In the genomic region with DNA sequence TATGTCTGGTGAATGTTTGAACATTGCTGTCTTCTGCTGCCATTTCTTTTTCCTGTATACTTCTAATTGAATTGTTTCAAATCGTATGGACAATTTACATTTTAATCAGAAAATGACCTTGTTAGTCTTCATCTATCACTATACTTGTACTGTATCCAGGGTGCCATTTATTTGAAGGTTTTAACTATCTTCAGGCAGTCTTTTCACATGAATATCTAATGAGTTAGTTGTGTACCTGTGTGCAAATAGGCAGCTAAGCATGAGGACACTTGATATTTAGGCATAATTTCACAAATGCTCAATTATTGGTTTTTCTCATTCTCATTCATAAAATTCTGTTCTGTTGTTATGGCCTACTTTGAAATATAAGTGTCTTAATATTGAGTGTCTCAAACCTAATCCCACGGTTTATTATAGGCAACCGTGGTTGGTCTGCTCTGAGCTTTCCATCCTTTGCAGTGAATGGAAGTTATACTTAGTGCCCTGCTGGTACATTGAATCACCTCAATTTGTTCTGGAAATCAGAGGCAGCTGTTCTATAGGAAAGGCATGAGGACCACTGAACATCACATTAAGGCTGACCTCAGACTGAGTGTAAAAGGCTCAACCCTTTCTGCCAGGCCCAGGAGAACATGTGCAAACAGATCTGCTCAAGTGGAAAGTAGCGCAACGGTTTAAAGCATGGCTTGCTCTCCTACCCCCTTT, we compare ENCODE assay signal across 26 mouse cellular contexts. TPM values are rescaled to one million over a fixed set of nuclear protein-coding genes. Genes with fewer than 3 reads are reported as not detected.
DNase-seq lines count a peak whose midpoint lies in the region; ATAC-seq and TF ChIP-seq lines count a peak whose summit lies in the region.
"Had no signal": no experiment of that assay in that cellular context is flagged by ENCODE, and none has a peak within 500 bp of the region (broad histone marks: within the 10 kb centered on the region; RNA-seq: fewer than 3 reads in every experiment).

No protein-coding gene starts in this region.

- 43% methylated on average over 5 of the region's 5 CpGs for WGBS in hindbrain, embryonic 11.5 days
- 35% methylated on average over 5 of the region's 5 CpGs for WGBS in hindbrain, embryonic 13.5 days
- WGBS in neural tube, embryonic 12.5 days, result 42% methylated on average over 5 of the region's 5 CpGs
- 38% methylated on average over 5 of the region's 5 CpGs for WGBS in neural tube, embryonic 15.5 days
- 18% methylated on average over 5 of the region's 5 CpGs for WGBS in forebrain, embryonic 15.5 days
- 61% methylated on average over 5 of the region's 5 CpGs for WGBS in cerebellum, adult 2 months

- H3K27me3 ChIP-seq in hindbrain, embryonic 11.5 days (ENCODE audit: control insufficient read depth, insufficient read depth, low read length), result no peaks in the 10 kb centered on the region
- H3K27me3 ChIP-seq in hindbrain, embryonic 13.5 days, result no peaks in the 10 kb centered on the region
- H3K27me3 ChIP-seq in neural tube, embryonic 12.5 days (replicated peaks), result no peaks in the 10 kb centered on the region
- no peaks in the 10 kb centered on the region for H3K27me3 ChIP-seq in neural tube, embryonic 15.5 days (replicated peaks)
- H3K27me3 ChIP-seq in forebrain, embryonic 15.5 days, result no peaks in the 10 kb centered on the region
- H3K27me3 ChIP-seq in cerebellum, adult 2 months (ENCODE audit: control insufficient read depth, insufficient read depth, low read length), result no peaks in the 10 kb centered on the region
- H3K27me3 ChIP-seq: CH12.LX; embryonic facial prominence, embryonic 12.5 days had no signal

- no peak for TF ChIP-seq POLR2A in cerebellum, adult 2 months (IDR thresholded peaks at IDR 0.05; ENCODE audit: borderline replicate concordance, insufficient read depth, low read length)

- H3K9me3 ChIP-seq in hindbrain, embryonic 11.5 days (ENCODE audit: control insufficient read depth, low read length), result no peaks in the 10 kb centered on the region
- no peaks in the 10 kb centered on the region for H3K9me3 ChIP-seq in hindbrain, embryonic 13.5 days
- H3K9me3 ChIP-seq in neural tube, embryonic 12.5 days, result no peaks in the 10 kb centered on the region
- H3K9me3 ChIP-seq in neural tube, embryonic 15.5 days (replicated peaks), result no peaks in the 10 kb centered on the region
- H3K9me3 ChIP-seq in forebrain, embryonic 15.5 days, result no peaks in the 10 kb centered on the region
- H3K9me3 ChIP-seq: embryonic facial prominence, embryonic 12.5 days; heart, embryonic 10.5 days had no signal

- H3K4me3 ChIP-seq in hindbrain, embryonic 11.5 days (ENCODE audit: low read depth, low read length), result no peak overlapping the region
- H3K4me3 ChIP-seq in hindbrain, embryonic 13.5 days, result no peak overlapping the region
- no peak overlapping the region for H3K4me3 ChIP-seq in neural tube, embryonic 12.5 days
- H3K4me3 ChIP-seq in neural tube, embryonic 15.5 days (replicated peaks), result no peak overlapping the region
- H3K4me3 ChIP-seq in forebrain, embryonic 15.5 days, result no peak overlapping the region
- no peak overlapping the region for H3K4me3 ChIP-seq in cerebellum, adult 2 months (replicated peaks; ENCODE audit: insufficient read depth, low read depth, low read length)
- H3K4me3 ChIP-seq: embryonic facial prominence, embryonic 12.5 days; heart, embryonic 10.5 days had no signal

- H3K27ac ChIP-seq in hindbrain, embryonic 11.5 days (ENCODE audit: low read depth, low read length), result no peak overlapping the region
- H3K27ac ChIP-seq in hindbrain, embryonic 13.5 days, result no peak overlapping the region
- no peak overlapping the region for H3K27ac ChIP-seq in neural tube, embryonic 12.5 days
- no peak overlapping the region for H3K27ac ChIP-seq in neural tube, embryonic 15.5 days (replicated peaks)
- no peak overlapping the region for H3K27ac ChIP-seq in forebrain, embryonic 15.5 days (replicated peaks)
- no peak overlapping the region for H3K27ac ChIP-seq in cerebellum, adult 2 months (ENCODE audit: insufficient read depth, low read length)
- H3K27ac ChIP-seq: embryonic facial prominence, embryonic 12.5 days; heart, embryonic 10.5 days had no signal

- no peak overlapping the region for H3K9ac ChIP-seq in hindbrain, embryonic 11.5 days (ENCODE audit: low read depth, low read length)
- H3K9ac ChIP-seq in hindbrain, embryonic 13.5 days, result no peak overlapping the region
- H3K9ac ChIP-seq in neural tube, embryonic 12.5 days, result no peak overlapping the region
- no peak overlapping the region for H3K9ac ChIP-seq in neural tube, embryonic 15.5 days (replicated peaks)
- no peak overlapping the region for H3K9ac ChIP-seq in forebrain, embryonic 15.5 days (replicated peaks)
- H3K9ac ChIP-seq: embryonic facial prominence, embryonic 12.5 days had no signal

- H3K4me1 ChIP-seq in hindbrain, embryonic 11.5 days (replicated peaks; ENCODE audit: control insufficient read depth, insufficient read depth, low read length), result no peaks in the 10 kb centered on the region
- H3K4me1 ChIP-seq in hindbrain, embryonic 13.5 days (replicated peaks), result no peaks in the 10 kb centered on the region
- no peaks in the 10 kb centered on the region for H3K4me1 ChIP-seq in neural tube, embryonic 12.5 days
- no peaks in the 10 kb centered on the region for H3K4me1 ChIP-seq in neural tube, embryonic 15.5 days
- no peaks in the 10 kb centered on the region; the same call in 1 of the 2 replicates for H3K4me1 ChIP-seq in forebrain, embryonic 15.5 days
- H3K4me1 ChIP-seq in cerebellum, adult 2 months (ENCODE audit: control insufficient read depth, insufficient read depth, low read length), result no peaks in the 10 kb centered on the region
- H3K4me1 ChIP-seq: embryonic facial prominence, embryonic 12.5 days; heart, embryonic 10.5 days had no signal

- no peaks in the 10 kb centered on the region for H3K36me3 ChIP-seq in hindbrain, embryonic 11.5 days (ENCODE audit: control insufficient read depth, insufficient read depth, low read length)
- H3K36me3 ChIP-seq in hindbrain, embryonic 13.5 days, result no peaks in the 10 kb centered on the region
- no peaks in the 10 kb centered on the region for H3K36me3 ChIP-seq in neural tube, embryonic 12.5 days
- no peaks in the 10 kb centered on the region for H3K36me3 ChIP-seq in neural tube, embryonic 15.5 days
- H3K36me3 ChIP-seq in forebrain, embryonic 15.5 days, result no peaks in the 10 kb centered on the region
- H3K36me3 ChIP-seq: embryonic facial prominence, embryonic 12.5 days; heart, embryonic 10.5 days had no signal

- no peak overlapping the region for H3K4me2 ChIP-seq in hindbrain, embryonic 11.5 days (replicated peaks; ENCODE audit: low read depth, low read length)
- no peak overlapping the region for H3K4me2 ChIP-seq in hindbrain, embryonic 13.5 days
- H3K4me2 ChIP-seq in neural tube, embryonic 12.5 days (replicated peaks), result no peak overlapping the region
- H3K4me2 ChIP-seq in neural tube, embryonic 15.5 days, result no peak overlapping the region
- no peak overlapping the region for H3K4me2 ChIP-seq in forebrain, embryonic 15.5 days (replicated peaks)
- H3K4me2 ChIP-seq: embryonic facial prominence, embryonic 12.5 days had no signal

- ATAC-seq in hindbrain, embryonic 11.5 days (ENCODE audit: low FRiP score), result peak; percentile 72; the same call in 1 of the 2 replicates
- ATAC-seq in hindbrain, embryonic 13.5 days (ENCODE audit: low FRiP score), result no peak
- peak; percentile 82 for ATAC-seq in neural tube, embryonic 12.5 days (ENCODE audit: low FRiP score, low read depth)
- ATAC-seq in neural tube, embryonic 15.5 days (ENCODE audit: low FRiP score), result no peak
- ATAC-seq in forebrain, embryonic 15.5 days (replicated peaks), result peak; percentile 93
- no peak for ATAC-seq in erythroid progenitor cell, adult 5-6 weeks (replicated peaks; ENCODE audit: low FRiP score, poor library complexity, severe bottlenecking)

- no peak for DNase-seq in hindbrain, embryonic 11.5 days (ENCODE audit: low spot score)
- no peak for DNase-seq in cerebellum, adult 2 months
- DNase-seq: adrenal gland, postnatal 14 days; cerebellum, adult 11 months; cerebellum, postnatal 14 days; gastrocnemius, postnatal 36 days; heart, postnatal 10 days; kidney, adult 2 months; kidney, postnatal 14 days; liver; lung, postnatal 10 days; right cerebral cortex, postnatal 25 days had no signal

- TF ChIP-seq CTCF in cerebellum, adult 2 months (IDR thresholded peaks at IDR 0.05; ENCODE audit: borderline replicate concordance, insufficient read depth, low read depth, low read length), result no peak

RNA-seq across cellular contexts. Expression of gene Cdh7, which starts 10.4 kb away (rescaled TPM):
- 3.1 and 3.4 TPM in 2 replicates for polyA plus RNA-seq in hindbrain, embryonic 11.5 days (2014; fragmentation: Nextera tagmentation; extraction: Ambion mirVana)
- 11.4 and 12.1 TPM in 2 replicates for polyA plus RNA-seq in hindbrain, embryonic 13.5 days (2015; fragmentation: Nextera tagmentation; extraction: Ambion mirVana)
- polyA plus RNA-seq in neural tube, embryonic 12.5 days (2016; fragmentation: Nextera tagmentation; extraction: Ambion mirVana), result 6.5 and 8.4 TPM in 2 replicates
- polyA plus RNA-seq in neural tube, embryonic 15.5 days (2015; fragmentation: Nextera tagmentation; extraction: Ambion mirVana), result 21.2 and 27.3 TPM in 2 replicates
- polyA plus RNA-seq in forebrain, embryonic 15.5 days (2015; fragmentation: Nextera tagmentation; extraction: Ambion mirVana), result 11.5 and 11.8 TPM in 2 replicates
- 0.36 TPM in 1 of 2 replicates, not detected in the other for total RNA-seq in erythroid progenitor cell, adult 5-6 weeks (2015; ENCODE audit: low replicate concordance)
- not detected in 2 replicates for total RNA-seq in erythroid progenitor cell, adult 5-6 weeks (2017; ENCODE audit: low replicate concordance)
- polyA plus RNA-seq in cerebellum, adult 2 months (2012; rRNA removed), result 20.7 and 24.7 TPM in 2 replicates
- total RNA-seq: adrenal gland, postnatal 14 days; CH12.LX; gastrocnemius, postnatal 36 days; heart, postnatal 10 days; megakaryocyte, adult 5-6 weeks; MEL; monocyte, adult 5-6 weeks had no signal
- polyA plus RNA-seq: kidney, adult 2 months; liver, embryonic 16.5 days; spleen, adult 2 months; urinary bladder, adult 2 months had no signal

Comparison
In these comparisons a context has a peak if more than half of its experiments do, and no peak if none do; other contexts are left out.
1. ATAC-seq: peak in hindbrain, embryonic 11.5 days (single experiment), neural tube, embryonic 12.5 days (single experiment) and forebrain, embryonic 15.5 days (single experiment); none in hindbrain, embryonic 13.5 days (single experiment), neural tube, embryonic 15.5 days (single experiment) and erythroid progenitor cell, adult 5-6 weeks (single experiment).